Mouse (Mus musculus) midbrain, embryonic 16.5 days (tissue): ENCODE measurements around the gene Eif4a3. TPM values are rescaled to one million over a fixed set of nuclear protein-coding genes. Genes with fewer than 3 reads are reported as not detected.

Experiments
- ATAC-seq: fragments of 200-750 bp; cut with Nextera tagmentation; 2 replicates; pipeline ENCODE4 v1.8.0; 2017; ENCODE audit warnings: moderate TSS enrichment
- H3K27ac ChIP-seq: fragments of 300-500 bp; sonication (generic); 2 replicates; pipeline ENCODE4 v1.5.1; 2014; ENCODE audit warnings: mild to moderate bottlenecking, low read length, mixed read lengths
- H3K27me3 ChIP-seq: fragments of 300-500 bp; sonication (generic); 2 replicates; pipeline ENCODE4 v1.6.1; 2014; ENCODE audit warnings: low read depth, low read length, mixed read lengths; ENCODE audit not compliant: control insufficient read depth, insufficient read depth
- H3K36me3 ChIP-seq: fragments of 300-500 bp; sonication (generic); 2 replicates; pipeline ENCODE4 v1.6.1; 2014; ENCODE audit warnings: mild to moderate bottlenecking, low read length, moderate library complexity, mixed read lengths; ENCODE audit not compliant: control insufficient read depth, insufficient read depth
- H3K4me1 ChIP-seq: fragments of 300-500 bp; sonication (generic); 2 replicates; pipeline ENCODE4 v1.6.1; 2014; ENCODE audit warnings: mild to moderate bottlenecking, low read length, mixed read lengths; ENCODE audit not compliant: control insufficient read depth, insufficient read depth
- H3K4me2 ChIP-seq: fragments of 300-500 bp; sonication (generic); 2 replicates; pipeline ENCODE4 v1.6.1; 2014; ENCODE audit warnings: mild to moderate bottlenecking, low read length, mixed read lengths
- H3K4me3 ChIP-seq: fragments of 300-500 bp; sonication (generic); 2 replicates; pipeline ENCODE4 v1.5.1; 2014; ENCODE audit warnings: low read depth, mild to moderate bottlenecking, low read length, moderate library complexity, mixed read lengths
- H3K9ac ChIP-seq: fragments of 300-500 bp; sonication (generic); 2 replicates; pipeline ENCODE4 v1.6.1; 2014; ENCODE audit warnings: low read depth, low read length, mixed read lengths
- H3K9me3 ChIP-seq: fragments of 300-500 bp; sonication (generic); replicated peaks from 2 replicates; pipeline ENCODE4 v1.6.1; 2014; ENCODE audit warnings: mild to moderate bottlenecking, low read length, mixed read lengths; ENCODE audit not compliant: control insufficient read depth, poor library complexity, severe bottlenecking
- WGBS: fragments of 180-500 bp; shearing (Covaris S2); extraction: QIAGEN DNeasy Blood & Tissue Kit; methylation state at CpG from one replicate; pipeline ENCODE4 v1.1.7; 2014; 5-methylcytosine and 5-hydroxymethylcytosine counted together
- polyA plus RNA-seq: library from polyadenylated mRNA; unstranded; fragments of >200 nt; fragmentation: Nextera tagmentation; extraction: Ambion mirVana; gene quantifications from 2 replicates; pipeline ENCODE4 v1.2.1, GENCODE M21; 2015

The Eif4a3 gene
- polyA plus RNA-seq, 1 experiment from 2014 or later = 228 TPM

- 79% methylated on average over 1 of the region's 1 CpGs for WGBS
- Histone ChIP-seq H3K4me3 (no peak overlapping the region), H3K27ac (no peak overlapping the region), H3K9ac (no peak overlapping the region), H3K9me3 (no peaks in the 10 kb centered on the region), H3K4me2 (no peak overlapping the region), H3K27me3 (no peaks in the 10 kb centered on the region), H3K36me3 (no peaks in the 10 kb centered on the region), H3K4me1 (no peaks in the 10 kb centered on the region)
- ATAC-seq = no peak
Measured at GRCm38 (mm10) chr11:119325068-119325467, 25.2 kb upstream of the Eif4a3 start.

GRCm38 (mm10) chr11:119322521-119322920 lies 22.6 kb upstream of the Eif4a3 start:
- no peaks in the 10 kb centered on the region for H3K4me1 ChIP-seq
- H3K4me2 ChIP-seq = no peak overlapping the region
- H3K4me3 ChIP-seq = no peak overlapping the region
- no peaks in the 10 kb centered on the region for H3K9me3 ChIP-seq
- H3K9ac ChIP-seq = no peak overlapping the region
- no peak overlapping the region for H3K27ac ChIP-seq
- WGBS = 87% methylated on average over 13 of the region's 13 CpGs
- H3K27me3 ChIP-seq = no peaks in the 10 kb centered on the region
- no peaks in the 10 kb centered on the region for H3K36me3 ChIP-seq
- ATAC-seq = no peak

- Histone ChIP-seq H3K36me3 (no peaks in the 10 kb centered on the region), H3K27ac (no peak overlapping the region), H3K27me3 (no peaks in the 10 kb centered on the region), H3K9ac (no peak overlapping the region), H3K4me3 (no peak overlapping the region), H3K9me3 (no peaks in the 10 kb centered on the region), H3K4me2 (no peak overlapping the region), H3K4me1 (no peaks in the 10 kb centered on the region)
- 89% methylated on average over 4 of the region's 4 CpGs for WGBS
- no peak for ATAC-seq
Measured at GRCm38 (mm10) chr11:119316720-119317119, 16.8 kb upstream of the Eif4a3 start.

GRCm38 (mm10) chr11:119314252-119314936 lies 14.5 kb upstream of the Eif4a3 start:
- Histone ChIP-seq H3K27me3 (no peaks in the 10 kb centered on the region), H3K9me3 (no peaks in the 10 kb centered on the region), H3K4me1 (no peaks in the 10 kb centered on the region), H3K4me3 (no peak overlapping the region), H3K4me2 (no peak overlapping the region), H3K27ac (no peak overlapping the region), H3K9ac (no peak overlapping the region), H3K36me3 (no peaks in the 10 kb centered on the region)
- ATAC-seq = no peak
- 81% methylated on average over 17 of the region's 17 CpGs for WGBS

- Histone ChIP-seq H3K27ac (no peak overlapping the region), H3K4me2 (no peak overlapping the region), H3K4me1 (no peaks in the 10 kb centered on the region), H3K9me3 (no peaks in the 10 kb centered on the region), H3K4me3 (no peak overlapping the region), H3K9ac (no peak overlapping the region), H3K36me3 (no peaks in the 10 kb centered on the region), H3K27me3 (no peaks in the 10 kb centered on the region)
- whole genome bisulfite sequencing = 15% methylated on average over 10 of the region's 10 CpGs
- ATAC-seq = no peak
Measured at GRCm38 (mm10) chr11:119310621-119311020, 10.7 kb upstream of the Eif4a3 start.

GRCm38 (mm10) chr11:119307916-119308315 lies 8.0 kb upstream of the Eif4a3 start:
- no peaks in the 10 kb centered on the region for H3K9me3 ChIP-seq
- H3K27ac ChIP-seq = no peak overlapping the region
- H3K4me2 ChIP-seq = no peak overlapping the region
- H3K36me3 ChIP-seq = no peaks in the 10 kb centered on the region
- 0 out of 2 replicates have a peak, but pooled peaks cover 2% of the 10 kb centered on the region for H3K27me3 ChIP-seq
- 33% methylated on average over 11 of the region's 11 CpGs for WGBS
- H3K4me3 ChIP-seq = no peak overlapping the region
- ATAC-seq = no peak
- no peak overlapping the region for H3K9ac ChIP-seq
- H3K4me1 ChIP-seq = no peaks in the 10 kb centered on the region

GRCm38 (mm10) chr11:119307658-119307867 lies 7.7 kb upstream of the Eif4a3 start, which contains the start of gene Card14:
Gene Card14, plus strand, starts transcription at chr11:119307768.
- ATAC-seq = no peak
- Histone ChIP-seq H3K4me1 (no peaks in the 10 kb centered on the region), H3K27me3 (0 out of 2 replicates have a peak, but pooled peaks cover 2% of the 10 kb centered on the region), H3K9ac (no peak within 1 kb of the TSS), H3K9me3 (no peaks in the 10 kb centered on the region), H3K4me2 (no peak within 1 kb of the TSS), H3K4me3 (no peak within 1 kb of the TSS), H3K27ac (no peak within 1 kb of the TSS), H3K36me3 (no peaks in the 10 kb centered on the region)
- 47% methylated on average over 1 of the region's 1 CpGs for WGBS

- WGBS = 64% methylated on average over 13 of the region's 13 CpGs
- ATAC-seq = no peak
Measured at GRCm38 (mm10) chr11:119306762-119307657, 7.1 kb upstream of the Eif4a3 start.

More at GRCm38 (mm10) chr11:119306762-119307657, 7.1 kb upstream of the Eif4a3 start:
- H3K4me1 ChIP-seq = no peaks in the 10 kb centered on the region
- no peak overlapping the region for H3K9ac ChIP-seq
- no peaks in the 10 kb centered on the region for H3K9me3 ChIP-seq
- no peak overlapping the region for H3K4me2 ChIP-seq
- no peaks in the 10 kb centered on the region for H3K36me3 ChIP-seq
- no peak overlapping the region for H3K4me3 ChIP-seq
- no peak overlapping the region for H3K27ac ChIP-seq
- H3K27me3 ChIP-seq = 0 out of 2 replicates have a peak, but pooled peaks cover 2% of the 10 kb centered on the region
